Mouse (Mus musculus) liver, embryonic 16.5 days (tissue): ENCODE measurements around the gene Rnf114. TPM values are rescaled to one million over a fixed set of nuclear protein-coding genes. Genes with fewer than 3 reads are reported as not detected.
A peak's percentile ranks its signal among the peaks of the same experiment; 100 is the strongest.

Source experiments
- ATAC-seq: fragments of 200-750 bp; cut with Nextera tagmentation; 2 replicates; pipeline ENCODE4 v1.8.0; 2017; ENCODE audit warnings: low read depth, mild to moderate bottlenecking, moderate number of reproducible peaks, moderate library complexity
- H3K27ac ChIP-seq: fragments of 300-500 bp; sonication (generic); 2 replicates; pipeline ENCODE4 v1.5.1; 2014; ENCODE audit warnings: mild to moderate bottlenecking, low read length
- H3K27me3 ChIP-seq: fragments of 300-500 bp; sonication (generic); 2 replicates; pipeline ENCODE4 v1.6.1; 2014; ENCODE audit warnings: low read depth, low read length, mixed read lengths; ENCODE audit not compliant: control insufficient read depth, insufficient read depth
- H3K36me3 ChIP-seq: fragments of 300-500 bp; sonication (generic); 2 replicates; pipeline ENCODE4 v1.6.1; 2014; ENCODE audit warnings: mild to moderate bottlenecking; ENCODE audit not compliant: control insufficient read depth, insufficient read depth
- H3K4me1 ChIP-seq: fragments of 300-500 bp; sonication (generic); 2 replicates; pipeline ENCODE4 v1.6.1; 2014; ENCODE audit warnings: low read depth, low read length, mixed read lengths; ENCODE audit not compliant: control insufficient read depth
- H3K4me2 ChIP-seq: fragments of 300-500 bp; sonication (generic); 2 replicates; pipeline ENCODE4 v1.6.1; 2014; ENCODE audit warnings: low read depth, low read length, mixed read lengths
- H3K4me3 ChIP-seq: fragments of 300-500 bp; sonication (generic); 2 replicates; pipeline ENCODE4 v1.5.1; 2014; ENCODE audit warnings: low read depth, mild to moderate bottlenecking, low read length
- H3K9ac ChIP-seq: fragments of 300-500 bp; sonication (generic); 2 replicates; pipeline ENCODE4 v1.6.1; 2014; ENCODE audit warnings: low read depth, low read length
- H3K9me3 ChIP-seq: fragments of 300-500 bp; sonication (generic); replicated peaks from 2 replicates; pipeline ENCODE4 v1.6.1; 2016; ENCODE audit warnings: low read length; ENCODE audit not compliant: control insufficient read depth
- WGBS: fragments of 180-500 bp; shearing (Covaris S2); extraction: QIAGEN DNeasy Blood & Tissue Kit; methylation state at CpG from one replicate; pipeline ENCODE4 v1.1.7; 2014; ENCODE audit not compliant: insufficient replicate concordance; 5-methylcytosine and 5-hydroxymethylcytosine counted together
- polyA plus RNA-seq: library from polyadenylated mRNA; unstranded; fragments of >200 nt; fragmentation: Nextera tagmentation; extraction: Ambion mirVana; gene quantifications from 2 replicates; pipeline ENCODE4 v1.2.1, GENCODE M21; 2015

Gene Rnf114
- polyA plus RNA-seq, 1 experiment from 2014 or later: 36.7 TPM

GRCm38 (mm10) chr2:167539536-167540476 lies 47.4 kb downstream of the Rnf114 start:
- H3K27me3 ChIP-seq: peaks cover 49% of the 10 kb centered on the region

GRCm38 (mm10) chr2:167540477-167541110 lies 48.1 kb downstream of the Rnf114 start:
- peaks cover 49% of the 10 kb centered on the region for H3K27me3 ChIP-seq
- H3K27ac ChIP-seq: no peak overlapping the region
- no peak overlapping the region for H3K9ac ChIP-seq
- WGBS: 40% methylated on average over 12 of the region's 12 CpGs
- peaks cover 8% of the 10 kb centered on the region for H3K4me1 ChIP-seq
- no peak overlapping the region for H3K4me3 ChIP-seq
- peak overlapping the region; percentile 6; the same call in 1 of the 2 replicates for H3K4me2 ChIP-seq
- no peaks in the 10 kb centered on the region for H3K36me3 ChIP-seq
- no peaks in the 10 kb centered on the region for H3K9me3 ChIP-seq
- ATAC-seq: no peak

More at GRCm38 (mm10) chr2:167539536-167540476, 47.4 kb downstream of the Rnf114 start:
- peaks cover 8% of the 10 kb centered on the region for H3K4me1 ChIP-seq
- WGBS: 42% methylated on average over 14 of the region's 14 CpGs
- ATAC-seq: no peak
- H3K36me3 ChIP-seq: no peaks in the 10 kb centered on the region
- no peak overlapping the region for H3K27ac ChIP-seq
- H3K9me3 ChIP-seq: no peaks in the 10 kb centered on the region
- H3K4me3 ChIP-seq: peak overlapping the region; percentile 56
- H3K4me2 ChIP-seq: peak overlapping the region; percentile 24; the same call in 1 of the 2 replicates
- H3K9ac ChIP-seq: no peak overlapping the region

GRCm38 (mm10) chr2:167541324-167541723 lies 48.9 kb downstream of the Rnf114 start:
- Histone ChIP-seq H3K27me3 (peaks cover 43% of the 10 kb centered on the region), H3K4me3 (no peak overlapping the region), H3K9ac (no peak overlapping the region), H3K4me2 (no peak overlapping the region), H3K27ac (no peak overlapping the region), H3K36me3 (no peaks in the 10 kb centered on the region), H3K9me3 (no peaks in the 10 kb centered on the region), H3K4me1 (peaks cover 8% of the 10 kb centered on the region)
- ATAC-seq: no peak
- WGBS: 37% methylated on average over 6 of the region's 6 CpGs

GRCm38 (mm10) chr2:167541761-167542160 lies 49.3 kb downstream of the Rnf114 start:
- Histone ChIP-seq H3K9ac (no peak overlapping the region), H3K36me3 (no peaks in the 10 kb centered on the region), H3K9me3 (no peaks in the 10 kb centered on the region), H3K27ac (no peak overlapping the region), H3K4me1 (peaks cover 8% of the 10 kb centered on the region), H3K4me2 (no peak overlapping the region), H3K4me3 (no peak overlapping the region), H3K27me3 (peaks cover 39% of the 10 kb centered on the region)
- no peak for ATAC-seq
- 85% methylated on average over 12 of the region's 12 CpGs for WGBS

GRCm38 (mm10) chr2:167542361-167542760 lies 49.9 kb downstream of the Rnf114 start:
- 65% methylated on average over 4 of the region's 4 CpGs for WGBS

GRCm38 (mm10) chr2:167543121-167544003 lies 50.9 kb downstream of the Rnf114 start:
- 41% methylated on average over 16 of the region's 16 CpGs for WGBS
- peak overlapping the region; percentile 66 for H3K27ac ChIP-seq
- no peaks in the 10 kb centered on the region for H3K36me3 ChIP-seq
- no peaks in the 10 kb centered on the region; the same call in none of the 2 replicates for H3K4me1 ChIP-seq
- peak; percentile 7; the same call in 1 of the 2 replicates for ATAC-seq
- H3K4me3 ChIP-seq: no peak overlapping the region
- H3K9ac ChIP-seq: no peak overlapping the region
- no peak overlapping the region for H3K4me2 ChIP-seq
- H3K27me3 ChIP-seq: peaks cover 22% of the 10 kb centered on the region
- H3K9me3 ChIP-seq: no peaks in the 10 kb centered on the region

More at GRCm38 (mm10) chr2:167542361-167542760, 49.9 kb downstream of the Rnf114 start:
- Histone ChIP-seq H3K4me3 (no peak overlapping the region), H3K4me1 (peaks cover 8% of the 10 kb centered on the region), H3K9me3 (no peaks in the 10 kb centered on the region), H3K36me3 (no peaks in the 10 kb centered on the region), H3K4me2 (no peak overlapping the region), H3K27ac (no peak overlapping the region), H3K27me3 (peaks cover 33% of the 10 kb centered on the region), H3K9ac (no peak overlapping the region)
- no peak for ATAC-seq

- Histone ChIP-seq H3K4me1 (no peaks in the 10 kb centered on the region; the same call in none of the 2 replicates), H3K36me3 (no peaks in the 10 kb centered on the region), H3K9me3 (no peaks in the 10 kb centered on the region), H3K27ac (peak overlapping the region; percentile 30; the same call in 1 of the 2 replicates), H3K27me3 (peaks cover 16% of the 10 kb centered on the region), H3K4me2 (no peak overlapping the region), H3K4me3 (no peak overlapping the region), H3K9ac (no peak overlapping the region)
- 41% methylated on average over 4 of the region's 4 CpGs for WGBS
- ATAC-seq: no peak
Observed at GRCm38 (mm10) chr2:167544004-167544356, 51.5 kb downstream of the Rnf114 start.

- Histone ChIP-seq H3K9ac (no peak overlapping the region), H3K4me3 (no peak overlapping the region), H3K4me2 (no peak overlapping the region), H3K4me1 (no peaks in the 10 kb centered on the region; the same call in 1 of the 2 replicates), H3K36me3 (no peaks in the 10 kb centered on the region), H3K9me3 (no peaks in the 10 kb centered on the region), H3K27ac (0 out of 2 replicates have a peak overlapping the region, but pooled peaks have one; percentile 30), H3K27me3 (peaks cover 12% of the 10 kb centered on the region)
- WGBS: 39% methylated on average over 5 of the region's 5 CpGs
- ATAC-seq: no peak
Observed at GRCm38 (mm10) chr2:167544456-167544855, 52.0 kb downstream of the Rnf114 start.
